Mouse (Mus musculus) lung, postnatal 14 days (tissue): ENCODE measurements around the gene Irf2bp1.

Experiments
- DNase-seq: peaks from one replicate; pipeline ENCODE4 v3.0.0; 2021

Irf2bp1 gene

GRCm38 (mm10) chr7:19029084-19029653, 25.3 kb downstream of the Irf2bp1 start:
- DNase-seq = peak; percentile 56

- no peak for DNase-seq
Observed at GRCm38 (mm10) chr7:19031641-19032040, 27.8 kb downstream of the Irf2bp1 start.

- DNase-seq = no peak
Observed at GRCm38 (mm10) chr7:19044616-19045015, 40.8 kb downstream of the Irf2bp1 start.

DNA sequence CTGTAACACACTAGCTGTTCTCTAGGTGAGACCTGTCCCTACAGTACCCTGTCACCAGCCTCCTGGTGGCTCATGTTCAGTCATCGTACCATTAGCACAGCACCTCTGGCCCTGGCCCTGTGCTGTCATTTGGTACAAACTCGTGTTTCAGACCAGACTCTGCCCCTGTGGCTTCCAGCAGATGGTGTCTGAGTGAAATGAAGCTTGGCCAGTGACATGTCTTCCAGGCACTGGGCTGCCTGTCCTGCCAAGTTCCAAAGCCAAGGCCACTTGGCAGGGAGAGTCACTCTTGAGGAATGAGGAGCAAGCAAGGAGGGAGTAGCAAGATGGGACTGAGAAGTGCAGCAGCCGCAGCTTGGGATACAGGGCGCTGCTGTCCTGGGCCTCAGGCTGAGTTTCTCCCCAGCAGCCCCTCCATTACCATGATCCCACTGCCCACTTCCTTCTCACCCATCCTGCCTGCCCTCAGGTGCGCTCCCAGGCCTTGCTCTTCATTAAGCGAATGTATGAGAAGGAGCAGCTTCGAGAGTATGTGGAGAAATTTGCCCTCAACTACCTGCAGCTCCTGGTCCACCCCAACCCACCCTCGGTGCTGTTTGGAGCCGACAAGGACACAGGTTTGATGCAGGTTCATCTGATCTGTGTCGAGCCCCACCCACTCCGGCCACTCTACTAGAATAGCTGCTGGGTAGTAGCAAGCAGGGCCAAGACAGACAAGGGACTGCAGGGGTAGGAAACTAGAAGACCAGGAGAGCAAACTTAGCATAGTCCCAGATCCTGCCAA, 42.6 kb downstream of the Irf2bp1 start:
- DNase-seq = peak; percentile 16

- DNase-seq = no peak
Observed at GRCm38 (mm10) chr7:19048006-19048527, 44.2 kb downstream of the Irf2bp1 start.

DNA sequence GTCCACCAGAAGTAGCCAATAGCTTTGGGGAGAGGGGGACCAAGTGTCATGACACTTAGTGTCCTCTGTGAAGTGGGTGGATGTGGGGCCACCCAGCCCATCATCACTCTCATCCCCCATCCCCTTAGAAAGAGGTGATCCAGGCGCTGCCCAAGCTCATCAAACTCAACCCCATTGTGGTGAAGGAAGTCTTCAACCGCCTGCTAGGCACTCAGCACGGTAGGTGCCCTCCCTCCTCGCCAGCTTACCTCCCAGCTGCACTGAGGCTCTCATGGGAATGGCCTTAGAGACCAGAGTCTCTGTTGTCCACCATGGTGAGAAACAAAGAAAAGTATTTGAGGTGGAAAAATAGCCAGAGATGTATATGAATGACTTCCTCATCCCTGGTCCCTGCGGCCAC, 45.4 kb downstream of the Irf2bp1 start:
- DNase-seq = no peak

- DNase-seq = no peak
Observed at GRCm38 (mm10) chr7:19050172-19050571, 46.3 kb downstream of the Irf2bp1 start.

GRCm38 (mm10) chr7:19051161-19051560, 47.3 kb downstream of the Irf2bp1 start:
- no peak for DNase-seq

DNA sequence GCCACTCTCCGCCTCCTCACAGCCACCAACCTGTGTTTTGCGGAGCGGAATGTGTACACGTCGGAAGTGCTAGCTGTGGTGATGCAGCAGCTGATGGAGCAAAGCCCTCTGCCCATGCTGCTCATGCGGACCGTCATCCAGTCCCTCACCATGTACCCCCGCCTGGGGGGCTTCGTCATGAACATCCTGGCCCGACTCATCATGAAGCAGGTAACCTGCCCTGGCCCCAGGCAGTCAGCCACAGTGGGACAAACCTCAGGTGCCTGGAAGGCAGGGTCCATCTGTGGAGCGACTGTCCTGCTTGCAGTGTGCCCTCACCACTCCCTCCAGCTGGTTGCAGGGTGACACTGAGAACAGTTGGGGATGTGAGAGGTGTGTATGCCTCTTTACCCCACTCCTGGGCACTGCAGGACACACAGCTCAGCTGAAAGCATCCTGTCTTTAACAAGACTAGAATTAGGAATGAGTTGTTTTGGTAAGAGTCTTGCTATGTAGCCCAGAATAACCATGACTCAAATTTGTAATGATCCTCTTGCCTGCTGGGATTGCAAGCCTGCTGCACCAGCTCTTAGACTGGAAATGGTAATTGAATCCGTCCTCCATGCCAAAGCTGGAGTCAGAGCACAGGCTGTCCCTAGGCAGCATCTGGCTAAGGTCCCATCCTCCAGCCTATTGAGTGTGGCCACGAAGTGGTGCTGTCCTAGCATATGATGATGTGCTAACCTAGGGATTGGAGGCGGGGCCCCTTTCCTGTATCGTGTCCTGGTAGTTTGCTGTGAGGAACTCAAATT, 48.7 kb downstream of the Irf2bp1 start:
- DNase-seq = no peak

DNA sequence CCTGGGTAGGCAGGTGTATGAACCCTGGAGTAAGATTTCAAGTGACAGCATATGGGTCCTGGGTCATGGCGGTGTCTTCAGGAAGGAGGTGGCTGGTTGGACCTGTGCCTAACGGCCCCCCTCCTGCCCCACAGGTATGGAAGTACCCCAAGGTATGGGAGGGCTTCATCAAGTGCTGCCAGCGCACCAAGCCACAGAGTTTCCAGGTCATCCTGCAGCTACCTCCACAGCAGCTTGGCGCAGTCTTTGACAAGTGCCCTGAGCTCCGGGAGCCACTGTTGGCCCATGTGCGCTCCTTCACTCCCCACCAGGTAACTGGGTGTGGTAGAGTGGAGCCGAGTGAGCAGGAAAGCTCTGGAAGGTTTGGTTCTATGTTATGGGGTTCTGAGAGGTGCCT, 49.3 kb downstream of the Irf2bp1 start:
- no peak for DNase-seq

DNA sequence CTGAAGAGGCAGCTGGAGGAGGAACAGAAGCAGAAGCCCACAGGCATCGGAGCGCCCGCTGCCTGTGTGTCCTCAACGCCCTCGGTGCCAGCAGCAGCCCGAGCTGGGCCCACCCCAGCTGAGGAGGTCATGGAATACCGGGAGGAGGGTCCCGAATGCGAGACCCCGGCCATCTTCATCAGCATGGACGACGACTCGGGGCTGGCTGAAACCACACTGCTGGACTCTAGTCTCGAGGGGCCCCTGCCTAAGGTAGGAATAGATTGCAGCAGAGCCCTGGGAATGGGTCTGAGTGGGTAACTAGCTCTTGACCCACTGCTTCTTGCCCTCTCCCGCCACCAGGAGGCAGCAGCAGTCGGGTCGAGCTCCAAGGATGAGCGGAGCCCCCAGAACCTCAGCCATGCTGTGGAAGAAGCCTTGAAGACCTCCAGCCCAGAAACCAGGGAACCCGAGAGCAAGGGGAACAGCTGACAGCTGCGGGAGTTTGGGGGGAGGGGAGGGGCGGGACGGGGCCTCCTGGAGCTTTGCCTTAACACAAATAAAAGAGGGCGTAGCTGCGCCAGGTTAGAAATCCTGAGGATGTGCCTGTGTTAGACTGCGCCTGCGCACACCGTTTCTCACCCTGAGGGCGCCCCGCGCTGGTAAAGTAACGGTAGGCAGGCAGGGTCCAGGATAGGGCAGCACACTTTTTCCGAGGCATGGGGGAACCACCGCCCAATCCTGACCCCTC, 50.4 kb downstream of the Irf2bp1 start, which contains the start of gene Rsph6a:
Rsph6a (plus strand) TSS at position 644 of the 730 bp plus-strand sequence.
- peak; percentile 34 for DNase-seq

- DNase-seq = no peak
Observed at GRCm38 (mm10) chr7:19054777-19055076, 50.9 kb downstream of the Irf2bp1 start.

GRCm38 (mm10) chr7:19055108-19055507, 51.3 kb downstream of the Irf2bp1 start:
- DNase-seq = no peak
